Mouse (Mus musculus): Measurements from ENCODE around the gene Syngr1. TPM values are rescaled to one million over a fixed set of nuclear protein-coding genes. Genes with fewer than 3 reads are reported as not detected.

Gene Syngr1
- polyA plus RNA-seq, 1 experiment from 2014 or later, result 14.9 TPM

DNA sequence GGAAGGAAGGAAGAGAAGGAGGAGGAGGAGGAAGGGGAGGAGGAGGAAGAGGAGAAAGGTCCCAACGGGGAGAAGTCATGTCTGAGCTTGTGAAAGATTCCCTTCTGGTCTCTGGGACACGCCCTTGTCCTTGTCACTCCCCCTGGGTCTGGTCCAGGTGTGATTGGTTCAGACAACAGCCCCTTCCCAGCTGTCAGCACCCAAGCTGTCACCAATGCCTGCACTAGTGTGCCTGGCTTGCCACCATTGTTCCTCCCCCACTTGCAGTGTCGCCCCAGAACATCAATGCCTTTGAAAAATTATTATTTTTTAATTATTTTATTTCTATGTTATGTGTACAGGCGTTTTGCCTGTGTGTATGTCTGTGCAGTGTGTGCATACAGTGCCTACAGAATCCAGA, 22.0 kb upstream of the Syngr1 start:
- DNase-seq (no peak), ATAC-seq (ENCODE audit: insufficient read depth) (no peak)
- 40% methylated on average over 4 of the region's 4 CpGs for WGBS
- H3K36me3 ChIP-seq (ENCODE audit: insufficient read depth), result no peaks in the 10 kb centered on the region
- no peaks in the 10 kb centered on the region for H3K4me1 ChIP-seq (ENCODE audit: insufficient read depth)
- no peaks in the 10 kb centered on the region for H3K27me3 ChIP-seq (ENCODE audit: insufficient read depth, low read length)
- no peaks in the 10 kb centered on the region for H3K9me3 ChIP-seq (ENCODE audit: low read depth, low read length)
- H3K9ac ChIP-seq, result no peak overlapping the region
- no peak overlapping the region for H3K27ac ChIP-seq (ENCODE audit: low read depth)
- H3K4me3 ChIP-seq (ENCODE audit: low read depth, low read length), result no peak overlapping the region
- TF ChIP-seq CTCF (IDR thresholded peaks at IDR 0.05; ENCODE audit: low read depth), result no peak
- H3K4me2 ChIP-seq, result no peak overlapping the region

DNA sequence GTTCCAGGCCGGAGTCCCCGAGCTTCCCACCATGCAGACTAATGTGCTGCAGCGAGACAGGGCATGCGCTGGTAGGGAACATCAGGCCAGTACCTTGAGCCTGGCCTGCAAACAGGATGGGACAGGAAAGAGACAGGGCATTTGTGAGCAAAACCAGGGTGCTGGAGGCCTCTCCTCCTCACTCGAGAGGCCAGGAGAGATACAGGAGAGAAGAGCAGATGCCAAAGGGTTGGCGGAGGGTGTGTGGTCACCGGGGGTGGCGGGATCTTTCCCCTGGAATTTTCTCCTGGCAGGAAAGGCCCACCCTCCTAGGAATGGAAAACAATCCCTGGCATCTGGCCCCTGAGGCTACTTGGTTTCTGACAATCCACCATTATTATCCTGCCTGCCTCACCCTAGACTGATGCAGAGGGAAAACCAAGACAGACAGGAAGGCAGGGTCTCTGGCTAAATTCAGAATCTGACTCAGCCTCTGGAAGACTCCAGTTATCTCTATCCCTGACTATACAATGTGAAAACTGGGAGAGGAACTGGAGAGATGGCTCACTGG, 21.0 kb upstream of the Syngr1 start:
- no peaks in the 10 kb centered on the region for H3K27me3 ChIP-seq (ENCODE audit: insufficient read depth, low read length)
- no peak overlapping the region for H3K27ac ChIP-seq (ENCODE audit: low read depth)
- TF ChIP-seq CTCF (IDR thresholded peaks at IDR 0.05; ENCODE audit: low read depth), result no peak
- H3K9me3 ChIP-seq (ENCODE audit: low read depth, low read length), result no peaks in the 10 kb centered on the region
- no peak overlapping the region for H3K9ac ChIP-seq
- H3K4me3 ChIP-seq (ENCODE audit: low read depth, low read length), result no peak overlapping the region
- H3K36me3 ChIP-seq (ENCODE audit: insufficient read depth), result no peaks in the 10 kb centered on the region
- ATAC-seq (ENCODE audit: insufficient read depth), result no peak
- 59% methylated on average over 8 of the region's 8 CpGs for WGBS
- no peak overlapping the region for H3K4me2 ChIP-seq
- no peak for DNase-seq
- no peaks in the 10 kb centered on the region for H3K4me1 ChIP-seq (ENCODE audit: insufficient read depth)

DNA sequence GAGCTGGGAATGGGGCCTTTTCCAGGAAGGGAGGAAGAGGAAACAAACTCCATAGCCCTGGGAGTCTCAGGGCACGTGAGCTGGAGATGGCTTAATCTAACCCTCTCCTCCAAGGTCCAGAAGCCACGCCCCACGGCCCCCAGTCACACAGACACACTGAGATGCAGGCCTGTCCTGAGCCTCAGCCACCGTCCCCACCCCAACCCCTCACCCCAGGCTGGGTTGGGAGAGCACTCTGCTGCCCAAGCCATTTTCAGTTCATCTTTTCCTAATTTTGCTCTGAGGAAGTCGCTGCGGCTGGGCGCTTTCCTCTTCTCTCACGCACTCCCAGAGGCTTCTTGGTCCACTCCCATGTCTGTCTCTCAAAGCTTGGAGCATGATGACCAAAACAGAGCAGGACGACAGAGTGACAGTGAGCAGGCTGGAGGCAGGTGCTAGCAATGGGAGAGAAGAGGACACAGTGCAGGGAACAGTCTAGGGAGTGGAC, 19.1 kb upstream of the Syngr1 start:
- H3K36me3 ChIP-seq (ENCODE audit: insufficient read depth), result peaks cover 9% of the 10 kb centered on the region
- no peak for TF ChIP-seq CTCF (IDR thresholded peaks at IDR 0.05; ENCODE audit: low read depth)
- H3K27me3 ChIP-seq (ENCODE audit: insufficient read depth, low read length), result no peaks in the 10 kb centered on the region
- no peak overlapping the region for H3K4me3 ChIP-seq (ENCODE audit: low read depth, low read length)
- no peak overlapping the region for H3K4me2 ChIP-seq
- 33% methylated on average over 9 of the region's 9 CpGs for WGBS
- ATAC-seq (ENCODE audit: insufficient read depth) (no peak), DNase-seq (no peak)
- H3K27ac ChIP-seq (ENCODE audit: low read depth), result no peak overlapping the region
- no peaks in the 10 kb centered on the region for H3K4me1 ChIP-seq (ENCODE audit: insufficient read depth)
- no peak overlapping the region for H3K9ac ChIP-seq
- no peaks in the 10 kb centered on the region for H3K9me3 ChIP-seq (ENCODE audit: low read depth, low read length)

DNA sequence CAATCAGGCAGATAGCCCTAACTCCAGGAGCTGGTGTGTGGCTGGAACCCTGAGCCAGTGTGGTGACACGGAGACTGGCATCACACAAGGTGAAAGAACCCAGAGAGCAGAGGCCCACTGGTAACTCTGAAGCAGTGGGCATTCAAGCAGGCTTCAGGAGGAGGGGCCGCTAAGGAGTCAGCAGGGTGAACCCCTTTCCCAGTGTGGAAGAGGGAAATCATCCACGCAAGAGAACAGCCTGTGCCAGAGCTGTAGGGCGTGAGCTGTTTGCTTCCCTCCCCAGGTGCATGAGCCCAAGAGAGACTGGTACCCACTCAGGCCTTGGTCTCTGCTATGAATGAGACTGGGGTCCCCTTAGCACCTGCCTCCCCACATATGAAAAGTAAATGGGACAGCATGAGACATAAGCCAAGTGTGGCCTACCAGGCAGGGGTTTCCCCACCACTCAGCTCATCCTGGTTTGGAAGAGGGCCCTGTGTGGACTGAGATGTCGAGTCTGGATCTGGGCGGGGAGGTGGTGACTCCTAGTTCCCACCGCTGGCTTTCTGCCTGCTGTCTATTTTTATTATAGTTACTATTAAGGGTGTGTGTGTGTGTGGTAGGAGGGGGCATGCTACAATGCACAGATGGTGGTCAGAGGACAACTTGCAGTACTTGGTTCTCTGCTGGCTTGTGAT, 18.4 kb upstream of the Syngr1 start:
- 64% methylated on average over 7 of the region's 7 CpGs for WGBS
- no peak overlapping the region for H3K27ac ChIP-seq (ENCODE audit: low read depth)
- no peaks in the 10 kb centered on the region for H3K27me3 ChIP-seq (ENCODE audit: insufficient read depth, low read length)
- no peaks in the 10 kb centered on the region for H3K4me1 ChIP-seq (ENCODE audit: insufficient read depth)
- DNase-seq, result no peak
- no peak for ATAC-seq (ENCODE audit: insufficient read depth)
- H3K4me3 ChIP-seq (ENCODE audit: low read depth, low read length), result no peak overlapping the region
- H3K36me3 ChIP-seq (ENCODE audit: insufficient read depth), result peaks cover 16% of the 10 kb centered on the region
- no peak overlapping the region for H3K4me2 ChIP-seq
- H3K9me3 ChIP-seq (ENCODE audit: low read depth, low read length), result no peaks in the 10 kb centered on the region
- TF ChIP-seq CTCF (IDR thresholded peaks at IDR 0.05; ENCODE audit: low read depth), result no peak
- no peak overlapping the region for H3K9ac ChIP-seq

DNA sequence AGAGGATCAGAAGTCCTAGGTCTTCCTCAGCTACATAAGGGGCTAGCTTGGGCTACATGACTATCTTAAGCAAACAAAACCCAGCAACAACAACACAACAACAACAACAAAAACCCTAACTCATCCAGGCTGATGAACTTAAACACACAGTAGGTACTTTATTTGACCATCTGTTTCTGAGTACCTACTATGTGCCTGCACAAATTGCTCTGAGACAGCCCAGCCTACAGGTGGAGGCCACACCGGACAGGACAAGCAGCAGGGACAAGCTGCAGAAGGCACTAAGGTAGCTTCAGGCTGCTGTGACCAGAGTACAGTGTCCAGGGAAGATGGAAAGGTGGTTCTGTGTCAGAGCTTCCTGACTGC, 17.9 kb upstream of the Syngr1 start:
- H3K27ac ChIP-seq (ENCODE audit: low read depth), result no peak overlapping the region
- no peak overlapping the region for H3K4me3 ChIP-seq (ENCODE audit: low read depth, low read length)
- ATAC-seq (ENCODE audit: insufficient read depth) (no peak), DNase-seq (no peak)
- no peak overlapping the region for H3K9ac ChIP-seq
- no peak for TF ChIP-seq CTCF (IDR thresholded peaks at IDR 0.05; ENCODE audit: low read depth)
- no peaks in the 10 kb centered on the region for H3K4me1 ChIP-seq (ENCODE audit: insufficient read depth)
- H3K27me3 ChIP-seq (ENCODE audit: insufficient read depth, low read length), result no peaks in the 10 kb centered on the region
- H3K36me3 ChIP-seq (ENCODE audit: insufficient read depth), result peaks cover 21% of the 10 kb centered on the region
- no peak overlapping the region for H3K4me2 ChIP-seq
- H3K9me3 ChIP-seq (ENCODE audit: low read depth, low read length), result no peaks in the 10 kb centered on the region
- 89% methylated on average over 1 of the region's 1 CpGs for WGBS

DNA sequence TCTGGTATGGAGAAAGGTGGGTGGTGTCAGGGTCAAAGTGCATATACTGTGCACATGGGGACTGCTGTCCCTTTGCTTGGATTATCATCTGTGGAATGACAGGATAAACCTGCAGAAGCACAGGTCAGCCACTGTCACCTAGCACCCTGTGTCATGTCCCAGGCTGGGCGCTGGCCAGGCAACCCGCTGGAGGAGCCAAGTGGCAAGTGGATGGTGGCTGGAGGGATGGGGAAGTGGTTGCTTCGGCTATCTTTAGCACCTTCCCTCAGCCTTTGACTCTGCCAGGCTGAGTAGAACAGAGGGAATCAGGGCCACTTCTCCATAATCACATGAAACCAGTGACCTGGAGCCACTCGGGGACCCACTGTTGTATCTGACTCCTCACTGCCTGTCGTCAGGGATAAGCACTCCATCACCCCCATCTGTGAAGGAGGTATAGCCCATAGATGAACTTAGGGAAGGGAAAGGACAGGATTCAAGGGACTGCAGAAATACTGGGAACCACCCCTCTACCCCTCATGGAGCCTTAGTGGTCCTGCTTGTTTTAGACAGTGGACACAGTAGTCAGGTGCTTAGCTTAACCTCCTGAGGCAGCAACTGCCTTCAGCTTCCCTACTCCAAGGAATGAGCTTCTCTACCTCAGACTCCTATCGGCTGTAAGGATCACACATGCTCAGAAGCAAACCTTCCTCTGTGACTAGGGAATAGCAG, 16.3 kb upstream of the Syngr1 start:
- Histone ChIP-seq H3K36me3 (ENCODE audit: insufficient read depth) (peaks cover 37% of the 10 kb centered on the region), H3K27ac (ENCODE audit: low read depth) (peak overlapping the region; percentile 46; the same call in 1 of the 2 replicates), H3K4me3 (ENCODE audit: low read depth, low read length) (no peak overlapping the region), H3K27me3 (ENCODE audit: insufficient read depth, low read length) (no peaks in the 10 kb centered on the region), H3K4me1 (ENCODE audit: insufficient read depth) (no peaks in the 10 kb centered on the region), H3K9me3 (ENCODE audit: low read depth, low read length) (no peaks in the 10 kb centered on the region), H3K9ac (no peak overlapping the region), H3K4me2 (no peak overlapping the region)
- DNase-seq (no peak), ATAC-seq (ENCODE audit: insufficient read depth) (0 out of 2 replicates have a peak, but pooled peaks have one; percentile 1)
- WGBS, result 43% methylated on average over 6 of the region's 6 CpGs
- TF ChIP-seq CTCF (IDR thresholded peaks at IDR 0.05; ENCODE audit: low read depth), result no peak

DNA sequence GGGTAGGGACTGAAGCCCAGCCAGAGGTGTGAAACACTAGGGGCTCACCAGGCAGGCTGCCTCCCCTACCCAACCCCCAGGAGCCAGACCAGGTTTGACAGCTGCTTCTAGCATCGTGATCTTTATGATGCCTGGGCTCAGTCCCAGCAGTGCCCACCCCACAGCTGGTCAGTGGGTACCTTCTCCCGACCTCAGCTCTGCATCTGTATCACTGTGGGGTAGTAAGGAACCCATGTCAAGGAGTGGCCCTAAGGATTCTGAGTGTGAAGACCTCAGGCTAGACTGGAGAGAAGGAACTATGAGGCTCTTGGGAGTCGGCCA, 15.8 kb upstream of the Syngr1 start:
- ATAC-seq (ENCODE audit: insufficient read depth), result 0 out of 2 replicates have a peak, but pooled peaks have one; percentile 16
- TF ChIP-seq CTCF (IDR thresholded peaks at IDR 0.05; ENCODE audit: low read depth), result no peak
- Histone ChIP-seq H3K4me2 (no peak overlapping the region), H3K9ac (0 out of 2 replicates have a peak overlapping the region, but pooled peaks have one; percentile 23), H3K4me1 (ENCODE audit: insufficient read depth) (no peaks in the 10 kb centered on the region), H3K36me3 (ENCODE audit: insufficient read depth) (peaks cover 42% of the 10 kb centered on the region), H3K4me3 (ENCODE audit: low read depth, low read length) (no peak overlapping the region), H3K27ac (ENCODE audit: low read depth) (peak overlapping the region; percentile 46; the same call in 1 of the 2 replicates), H3K9me3 (ENCODE audit: low read depth, low read length) (no peaks in the 10 kb centered on the region), H3K27me3 (ENCODE audit: insufficient read depth, low read length) (no peaks in the 10 kb centered on the region)
- DNase-seq, result no peak
- 28% methylated on average over 3 of the region's 3 CpGs for WGBS

Data from lung, embryonic 14.5 days (tissue).